Mouse (Mus musculus) cerebellum, adult 9-11 months (tissue): Measurements from ENCODE around the gene Ccnd2.

Experiments
- DNase-seq: peaks from one replicate; pipeline ENCODE4 v3.0.0; 2022

Gene Ccnd2

DNA sequence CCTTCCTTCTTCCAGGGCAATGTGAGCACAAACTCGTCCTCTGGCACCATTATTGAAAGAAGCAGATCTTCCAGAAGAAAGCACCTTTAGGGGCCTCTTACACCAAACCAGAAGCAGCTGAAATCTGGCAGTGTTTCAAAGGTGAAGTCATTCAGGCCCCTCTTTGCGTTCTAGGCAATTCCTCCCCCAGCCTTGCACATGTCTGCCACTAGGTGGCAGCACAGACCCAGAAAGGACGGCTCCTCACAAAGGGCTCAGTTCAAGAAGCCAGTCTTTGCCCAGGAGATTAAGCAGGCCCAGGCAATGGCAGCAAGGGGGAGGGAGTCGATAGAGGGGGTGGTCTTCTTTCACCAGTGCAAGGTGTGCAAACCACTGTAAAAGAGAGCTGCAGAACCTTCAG is 4.3 kb downstream of the Ccnd2 start:
- peak; percentile 66 for DNase-seq

- no peak for DNase-seq
Measured at GRCm38 (mm10) chr6:127146322-127146947, 5.6 kb downstream of the Ccnd2 start.

GRCm38 (mm10) chr6:127145464-127146190 is 6.4 kb downstream of the Ccnd2 start:
- DNase-seq: no peak

DNA sequence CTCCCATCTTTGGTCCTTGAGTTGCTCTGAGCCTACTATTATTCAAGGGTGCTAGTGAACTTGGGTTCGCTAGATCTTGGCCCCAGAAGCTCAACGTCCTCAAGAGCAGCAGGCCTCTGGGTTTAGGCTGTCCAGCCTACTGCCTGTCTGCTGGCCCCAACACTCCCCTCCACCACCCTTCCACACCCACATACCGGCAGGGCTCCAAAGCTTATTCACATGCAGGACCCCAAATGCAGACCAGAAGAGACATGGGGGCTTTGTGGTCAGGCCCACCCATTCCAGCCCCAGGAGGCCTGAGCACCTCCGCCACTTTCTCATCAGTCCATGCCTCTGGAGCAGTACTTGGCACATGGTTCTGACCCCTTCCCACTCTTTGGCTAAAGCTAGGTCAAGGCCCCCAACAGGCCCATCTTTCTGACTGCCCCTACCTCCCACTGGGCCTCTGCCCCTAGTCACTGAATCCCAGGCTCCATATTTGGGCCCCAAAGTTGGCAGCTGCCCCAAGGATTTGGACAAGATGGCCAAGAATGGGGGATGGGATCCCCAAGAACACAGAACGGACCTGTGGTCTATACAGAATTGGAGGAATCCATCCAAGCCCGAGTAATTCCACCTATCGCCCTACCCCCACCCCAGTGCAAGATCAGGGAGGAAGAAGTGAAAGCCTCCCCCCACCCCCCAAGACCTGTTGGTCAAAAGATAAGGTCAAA is 8.3 kb downstream of the Ccnd2 start:
- DNase-seq: no peak

DNA sequence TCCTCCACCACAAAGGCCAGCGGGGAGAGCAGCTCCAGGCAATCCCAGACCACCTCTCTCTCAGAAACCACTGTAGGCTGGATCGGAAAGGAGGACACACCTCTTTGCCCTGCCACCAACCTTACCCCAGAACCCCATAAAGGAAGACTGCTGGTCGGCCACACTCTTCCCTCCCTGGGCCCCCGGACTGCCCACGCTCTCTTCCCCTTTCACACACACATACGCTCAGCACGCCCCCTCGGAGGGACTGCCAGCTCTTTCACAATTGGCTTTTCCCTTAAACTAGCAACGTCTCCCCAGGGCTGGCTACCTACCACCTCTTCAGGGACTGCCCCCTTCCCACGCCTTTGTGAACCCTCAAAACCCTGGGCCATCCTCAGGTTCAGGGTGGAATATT is 8.9 kb downstream of the Ccnd2 start:
- no peak for DNase-seq

DNA sequence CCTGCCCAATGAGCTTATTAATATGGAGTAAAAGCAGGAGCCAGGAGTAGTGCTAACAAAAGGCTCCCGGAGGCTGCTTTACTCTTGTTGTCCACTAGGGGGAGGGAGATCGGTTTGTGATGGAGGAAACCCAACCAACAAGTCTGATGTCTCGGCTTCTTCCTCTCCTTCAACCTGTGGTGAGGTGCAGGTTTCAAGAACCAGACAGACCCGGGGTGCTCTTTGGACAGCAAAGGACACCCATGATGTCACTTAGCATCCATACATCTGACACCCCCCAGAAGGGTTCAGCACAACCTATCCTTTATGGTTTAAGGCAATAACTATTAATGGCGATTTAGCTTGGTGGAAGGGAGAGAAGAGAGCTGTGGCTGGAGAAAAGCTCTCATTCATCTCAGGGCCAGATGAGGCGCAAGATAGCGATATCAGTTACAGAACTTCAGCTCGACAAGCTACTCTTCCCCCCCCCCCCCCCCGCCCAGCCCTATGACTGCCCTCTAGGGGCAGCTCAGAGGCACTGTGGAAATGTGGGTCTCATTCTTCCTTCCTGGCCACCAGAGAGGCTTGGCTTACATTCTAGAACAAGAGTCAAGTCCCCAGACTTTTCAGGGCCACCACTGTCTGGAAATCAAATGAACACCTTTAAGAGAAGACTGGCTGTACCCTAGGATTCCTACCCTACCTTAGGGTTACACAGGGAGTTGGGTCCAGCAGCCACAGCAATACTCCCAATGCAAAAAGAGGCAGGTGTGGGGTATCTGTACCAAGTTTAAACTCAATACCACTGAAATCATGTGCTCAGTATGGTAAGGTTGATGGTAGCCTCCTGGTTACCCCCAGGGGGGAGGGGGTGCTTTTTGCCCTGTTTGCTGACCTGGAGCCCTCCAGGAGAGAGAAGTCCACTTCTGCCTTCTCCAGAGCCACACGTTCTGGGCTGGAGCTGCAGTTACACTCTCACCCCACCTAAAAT is 9.6 kb downstream of the Ccnd2 start:
- DNase-seq: no peak

GRCm38 (mm10) chr6:127138962-127139361 is 13.0 kb downstream of the Ccnd2 start:
- no peak for DNase-seq

GRCm38 (mm10) chr6:127133433-127134245 is 18.4 kb downstream of the Ccnd2 start:
- DNase-seq: no peak

DNA sequence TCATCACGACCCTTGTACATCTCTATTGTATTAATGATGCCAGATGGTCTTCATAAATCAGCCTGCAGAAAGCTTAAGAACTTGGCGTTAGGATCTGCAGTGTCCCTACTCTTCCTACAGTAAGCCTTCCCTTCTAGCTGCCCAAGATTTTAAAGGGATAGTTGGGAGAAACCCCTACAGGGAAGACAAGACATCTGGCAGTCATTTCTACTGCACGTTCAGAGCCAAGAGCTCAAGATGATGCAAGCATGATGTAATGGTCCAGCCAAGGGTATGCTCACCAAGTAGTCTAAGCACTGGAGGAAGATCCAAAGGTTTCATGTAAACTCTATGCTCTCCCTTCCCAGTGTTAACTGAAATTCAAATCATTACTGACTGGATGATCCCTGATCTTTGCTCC is 19.3 kb downstream of the Ccnd2 start:
- DNase-seq: no peak

- no peak for DNase-seq
Measured at GRCm38 (mm10) chr6:127131946-127132345, 20.0 kb downstream of the Ccnd2 start.

DNA sequence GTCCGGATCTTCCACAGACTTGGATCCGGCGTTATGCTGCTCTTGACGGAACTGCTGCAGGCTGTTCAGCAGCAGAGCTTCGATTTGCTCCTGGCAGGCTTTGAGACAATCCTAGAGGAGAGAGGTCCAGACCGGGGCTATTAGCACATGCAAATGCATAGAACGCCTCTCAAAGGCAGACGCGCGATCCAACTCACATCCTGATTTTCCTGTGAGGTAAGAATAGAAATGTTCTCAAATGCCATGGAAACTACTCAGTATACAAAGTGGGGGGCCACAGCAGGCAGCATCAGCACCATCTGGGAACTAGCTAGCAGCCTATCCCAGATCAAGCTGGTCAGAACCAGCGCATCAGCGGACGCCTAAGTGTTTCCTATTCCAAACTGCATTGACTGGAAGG is 21.6 kb downstream of the Ccnd2 start:
- no peak for DNase-seq

DNA sequence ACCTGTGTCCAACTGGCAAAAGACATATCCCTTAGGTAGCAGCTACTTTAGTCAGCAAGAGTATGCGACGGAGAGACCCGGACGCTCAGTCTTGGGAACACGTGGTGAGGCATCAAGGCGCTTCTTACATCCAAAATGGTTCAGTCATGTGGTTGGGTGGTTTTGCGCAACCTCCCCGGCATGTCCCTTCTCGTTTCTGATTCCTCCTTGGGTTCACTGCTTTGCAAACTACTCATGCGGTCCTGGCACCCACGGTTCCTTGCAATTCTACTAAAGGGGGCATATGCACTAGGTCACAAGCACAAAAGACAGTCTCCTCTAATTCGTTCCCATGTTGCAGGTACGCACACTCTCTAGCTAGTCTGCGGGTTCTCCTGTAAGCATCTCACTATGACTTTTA is 22.3 kb downstream of the Ccnd2 start:
- no peak for DNase-seq

DNA sequence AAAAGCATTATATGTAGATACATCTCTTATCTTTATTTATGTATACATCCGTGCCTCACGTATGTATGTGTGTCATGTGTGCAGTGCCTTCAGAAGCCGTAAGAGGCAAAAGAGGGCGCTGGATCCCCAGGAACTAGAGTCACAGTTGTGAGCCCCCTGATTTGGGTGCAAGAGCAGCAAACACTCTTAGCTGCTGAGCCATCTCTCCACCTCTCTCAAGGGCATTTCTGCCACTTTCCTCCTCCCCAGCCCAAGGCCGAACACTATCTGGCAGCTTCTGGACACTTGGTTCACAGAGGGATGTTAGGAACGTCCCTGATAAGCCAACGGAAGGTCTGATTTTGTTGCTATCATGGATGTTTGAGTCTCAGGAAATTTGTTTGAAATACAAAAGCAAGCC is 28.5 kb downstream of the Ccnd2 start:
- no peak for DNase-seq

DNA sequence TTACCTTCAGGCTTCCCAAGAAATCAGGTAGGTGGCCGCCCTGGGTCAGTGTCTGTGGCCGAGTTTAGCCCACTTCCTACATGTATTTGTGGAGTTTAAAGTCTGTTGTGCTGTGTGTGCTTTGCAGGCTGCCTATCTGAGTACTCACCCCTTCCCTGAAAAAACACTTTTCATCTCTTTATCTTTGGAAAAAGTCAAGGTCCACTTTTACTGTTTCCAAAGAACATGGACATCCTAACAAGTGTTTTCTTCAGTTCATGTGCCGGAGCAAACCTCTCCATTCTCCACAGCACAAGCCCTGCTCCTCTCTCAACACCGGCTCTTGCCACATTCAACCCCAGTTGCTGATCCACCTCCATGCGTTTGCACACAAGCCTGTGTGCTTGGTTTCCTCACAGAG is 29.0 kb downstream of the Ccnd2 start:
- DNase-seq: no peak

GRCm38 (mm10) chr6:127122221-127122806 is 29.7 kb downstream of the Ccnd2 start:
- no peak for DNase-seq

DNA sequence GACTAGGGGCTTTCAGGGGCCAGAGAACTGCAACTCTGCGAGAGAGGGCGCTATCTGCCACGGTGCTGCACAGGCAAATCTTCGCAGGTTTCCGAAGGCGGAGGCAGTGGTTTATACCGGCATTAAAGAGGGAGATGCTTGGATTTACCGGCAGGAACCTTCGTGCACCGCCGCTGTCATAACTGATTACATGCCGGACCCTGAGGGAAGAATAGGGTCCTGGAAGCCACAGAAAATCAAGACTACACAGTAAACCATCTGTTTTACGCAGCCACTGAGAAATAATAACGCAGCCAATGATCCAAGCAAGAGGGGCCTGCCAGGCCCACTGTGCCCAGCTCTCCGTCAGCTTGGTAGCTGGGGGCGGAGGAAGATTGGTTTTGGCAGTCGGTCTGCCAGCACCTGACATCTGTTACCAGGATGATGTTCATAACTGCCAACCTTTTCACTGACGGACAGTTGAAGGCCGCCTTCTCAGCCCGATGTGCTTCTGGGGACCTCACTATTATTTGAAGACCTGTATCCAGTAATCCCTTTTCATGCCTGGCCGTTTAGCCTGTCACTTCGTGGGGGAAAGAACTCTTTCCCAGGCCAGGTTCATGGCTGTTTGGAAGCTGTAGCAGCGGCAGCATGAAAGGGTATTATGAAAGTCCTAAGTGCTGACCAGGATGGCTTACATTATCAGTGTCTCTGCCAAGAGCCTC is 37.1 kb downstream of the Ccnd2 start:
- no peak for DNase-seq

GRCm38 (mm10) chr6:127109402-127109930 is 42.5 kb downstream of the Ccnd2 start, which contains the start of gene Tigar:
Gene Tigar (minus strand): TSS chr6:127109557.
- peak; percentile 97 for DNase-seq

GRCm38 (mm10) chr6:127108368-127109060 is 43.5 kb downstream of the Ccnd2 start:
- no peak for DNase-seq

DNA sequence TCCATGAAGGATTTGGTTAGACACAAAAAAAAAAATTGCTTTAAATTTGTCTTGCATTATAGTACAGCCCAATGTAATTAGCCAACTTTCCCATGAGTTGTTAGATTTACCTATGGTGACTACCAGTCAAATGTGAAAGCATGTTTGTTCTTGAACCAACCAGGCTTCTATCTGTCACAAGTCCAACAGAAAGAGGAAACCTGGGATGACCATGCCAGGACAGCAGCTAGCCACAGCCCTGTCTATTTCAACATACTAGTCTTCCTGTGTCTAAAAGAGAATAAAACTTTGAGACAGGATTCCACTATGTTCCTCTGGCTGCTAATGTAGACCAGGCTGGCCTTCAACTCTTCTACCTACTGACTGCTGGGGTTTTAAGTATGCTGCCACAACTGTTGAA is 44.6 kb downstream of the Ccnd2 start:
- DNase-seq: no peak

GRCm38 (mm10) chr6:127106726-127107125 is 45.3 kb downstream of the Ccnd2 start:
- no peak for DNase-seq
